Mouse (Mus musculus): Measurements from ENCODE around the gene Pcbp2.
A peak's percentile ranks its signal among the peaks of the same experiment; 100 is the strongest.

The Pcbp2 gene

GRCm38 (mm10) chr15:102528396-102528795 lies 58.1 kb downstream of the Pcbp2 start:
- no peak for DNase-seq

DNA sequence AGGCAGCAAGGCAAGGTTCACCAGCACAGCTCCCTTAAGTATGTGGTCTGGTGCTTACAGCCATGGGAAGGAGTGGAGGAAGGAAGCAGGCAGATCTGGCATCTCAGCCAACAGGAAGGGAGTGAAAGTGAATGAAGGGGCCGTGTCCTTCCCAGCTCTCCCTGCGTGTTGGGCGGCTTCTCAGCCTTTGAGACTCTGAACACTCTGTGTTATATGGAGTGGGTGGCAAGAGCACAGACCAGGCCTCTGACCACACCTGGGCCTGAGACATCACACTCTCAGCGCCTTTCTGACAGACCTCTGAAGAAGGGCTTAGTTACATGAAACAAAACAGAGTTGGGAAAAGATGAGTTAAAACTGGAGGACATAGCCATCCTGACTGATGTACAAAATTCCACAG lies 60.2 kb downstream of the Pcbp2 start:
- no peak for DNase-seq

GRCm38 (mm10) chr15:102531586-102531985 lies 61.2 kb downstream of the Pcbp2 start:
- no peak for DNase-seq

DNA sequence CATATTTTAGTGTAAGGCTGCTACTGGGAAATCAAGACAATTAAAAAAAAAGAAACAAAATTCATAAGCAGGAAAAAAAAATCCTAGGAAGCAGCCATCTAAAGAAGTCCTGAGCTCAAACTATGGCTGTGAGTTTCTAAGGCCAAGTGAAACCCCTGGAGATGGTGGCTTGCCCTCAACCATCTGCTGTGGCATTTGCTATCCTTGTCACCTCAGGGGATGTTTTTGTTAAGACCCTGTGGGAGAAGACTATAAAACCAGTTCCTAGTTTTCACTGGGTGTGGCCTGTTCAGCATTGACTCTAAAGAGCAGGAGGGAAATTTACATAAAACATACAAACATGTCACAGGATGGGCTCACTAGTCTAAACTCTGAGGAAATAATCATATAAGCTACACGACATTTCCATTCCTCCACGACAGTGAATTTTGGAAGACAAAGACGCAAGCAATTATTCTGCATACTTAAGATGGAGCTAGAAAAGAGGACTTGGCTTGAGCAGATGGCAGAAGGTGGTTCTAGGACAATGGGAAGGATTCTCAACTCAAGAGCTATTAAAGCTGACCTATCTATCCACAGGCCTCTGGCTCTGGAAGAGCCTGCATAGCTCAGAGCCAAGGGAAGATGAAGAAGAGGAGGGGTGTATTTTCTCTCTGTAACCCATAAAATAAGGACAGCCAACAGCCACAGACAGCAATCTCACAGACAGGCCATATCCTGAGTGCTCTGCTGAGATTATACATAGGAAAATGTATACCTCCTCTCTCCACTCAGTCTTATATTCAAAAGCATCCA lies 62.0 kb downstream of the Pcbp2 start:
- DNase-seq: no peak

- DNase-seq: no peak
These were observed 63.6 kb downstream of the Pcbp2 start for GRCm38 (mm10) chr15:102533926-102534325.

DNA sequence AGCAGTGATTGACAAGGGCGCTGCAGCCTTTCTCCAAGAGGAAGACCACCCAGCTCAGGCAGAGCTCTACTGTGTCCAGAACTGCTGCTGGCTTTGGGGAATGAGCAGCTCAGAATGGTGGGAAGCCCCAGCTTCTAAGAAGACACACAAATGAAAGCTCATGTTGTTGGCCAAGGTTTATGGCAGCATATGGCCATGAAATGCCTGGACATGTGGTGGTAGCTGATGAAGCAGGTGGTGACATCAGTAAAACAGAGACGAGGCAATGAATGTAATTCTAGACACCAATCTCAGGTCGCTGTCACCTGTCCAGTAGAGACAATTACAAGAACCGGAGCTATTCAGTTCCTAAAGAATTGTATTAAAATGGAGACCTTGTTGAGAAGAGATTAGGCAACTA lies 74.5 kb downstream of the Pcbp2 start:
- no peak for DNase-seq

DNA sequence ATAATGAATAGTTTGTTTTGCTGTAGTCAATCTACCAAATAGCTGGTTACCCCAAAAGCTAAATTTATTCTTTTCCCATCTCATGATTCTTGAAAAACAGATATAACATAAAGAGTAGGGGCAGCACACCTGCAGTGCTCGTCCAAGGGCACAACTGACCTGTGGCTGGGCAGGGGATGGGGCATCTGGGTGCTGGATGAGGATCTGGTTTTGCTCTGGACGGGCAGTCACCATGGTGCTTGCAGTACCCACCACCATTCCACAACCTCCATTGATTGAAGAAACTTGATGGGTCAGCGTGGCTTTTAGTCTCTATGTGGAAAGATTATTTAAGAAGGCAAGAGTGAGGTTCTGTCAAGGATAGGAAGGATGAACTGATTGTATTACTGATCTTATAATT lies 75.9 kb downstream of the Pcbp2 start:
- no peak for DNase-seq

GRCm38 (mm10) chr15:102546677-102547427 lies 76.5 kb downstream of the Pcbp2 start:
- DNase-seq: peak; percentile 44 to 66

DNA sequence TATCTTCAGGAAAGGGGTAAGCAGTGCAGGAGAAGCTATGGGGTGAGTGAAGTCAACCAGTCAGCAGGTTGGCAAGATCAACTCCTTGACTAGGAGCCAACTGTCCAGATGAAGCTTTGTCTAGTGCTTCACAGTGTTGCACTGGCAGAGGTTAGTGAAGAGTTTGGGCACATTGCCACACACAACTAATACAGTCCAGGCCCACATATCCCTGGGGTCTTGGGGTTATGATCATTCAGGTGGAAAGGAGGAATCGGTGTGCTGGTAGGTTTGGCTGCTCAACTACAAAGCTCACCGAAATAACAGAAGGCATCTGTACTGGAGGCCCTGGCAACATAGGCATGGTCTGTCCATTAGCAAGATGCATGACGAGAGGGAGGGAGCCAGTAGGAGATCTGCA lies 77.1 kb downstream of the Pcbp2 start:
- DNase-seq: no peak
